In genomic region chr13:58923496-58923895, GRCm38 (mm10) we compare ENCODE assay signal across 18 mouse cellular contexts.
DNase-seq lines count a peak whose midpoint lies in the region; ATAC-seq and TF ChIP-seq lines count a peak whose summit lies in the region.
"Had no signal": no experiment of that assay in that cellular context is flagged by ENCODE, and none has a peak within 500 bp of the region (broad histone marks: within the 10 kb centered on the region; RNA-seq: fewer than 3 reads in every experiment).

No protein-coding gene starts in this region.

- no peak overlapping the region for H3K4me3 ChIP-seq in forebrain, embryonic 10.5 days
- H3K4me3 ChIP-seq in forebrain, embryonic 12.5 days (replicated peaks): no peak overlapping the region
- H3K4me3 ChIP-seq in hindbrain, postnatal 0 days (ENCODE audit: low read length): no peak overlapping the region
- no peak overlapping the region for H3K4me3 ChIP-seq in hindbrain, embryonic 11.5 days (ENCODE audit: low read depth, low read length)
- H3K4me3 ChIP-seq in midbrain, embryonic 16.5 days (ENCODE audit: low read depth, low read length): no peak overlapping the region
- no peak overlapping the region for H3K4me3 ChIP-seq in midbrain, postnatal 0 days (ENCODE audit: low read depth, low read length)
- no peak overlapping the region for H3K4me3 ChIP-seq in brown adipose tissue, adult 24 weeks (ENCODE audit: insufficient read depth, low read depth, low read length)
- H3K4me3 ChIP-seq: embryonic facial prominence, embryonic 15.5 days; erythroblast, embryonic 14.5 days; heart, embryonic 13.5 days; hindbrain, embryonic 12.5 days had no signal

- ATAC-seq in forebrain, embryonic 12.5 days (ENCODE audit: low FRiP score): no peak
- no peak for ATAC-seq in hindbrain, postnatal 0 days
- no peak for ATAC-seq in hindbrain, embryonic 11.5 days (ENCODE audit: low FRiP score)
- no peak for ATAC-seq in midbrain, embryonic 16.5 days
- ATAC-seq in midbrain, postnatal 0 days (ENCODE audit: low FRiP score): no peak
- ATAC-seq: hindbrain, embryonic 16.5 days had no signal

- H3K36me3 ChIP-seq in forebrain, embryonic 10.5 days (replicated peaks): no peaks in the 10 kb centered on the region
- H3K36me3 ChIP-seq in forebrain, embryonic 12.5 days (replicated peaks): no peaks in the 10 kb centered on the region
- no peaks in the 10 kb centered on the region for H3K36me3 ChIP-seq in hindbrain, postnatal 0 days (ENCODE audit: insufficient read depth, low read length)
- H3K36me3 ChIP-seq in hindbrain, embryonic 11.5 days (ENCODE audit: control insufficient read depth, insufficient read depth, low read length): no peaks in the 10 kb centered on the region
- no peaks in the 10 kb centered on the region for H3K36me3 ChIP-seq in midbrain, embryonic 16.5 days (ENCODE audit: control insufficient read depth, insufficient read depth, low read length)
- peaks cover 3% of the 10 kb centered on the region; the same call in 1 of the 2 replicates for H3K36me3 ChIP-seq in midbrain, postnatal 0 days (ENCODE audit: insufficient read depth, low read length)
- H3K36me3 ChIP-seq: embryonic facial prominence, embryonic 15.5 days; heart, embryonic 13.5 days; hindbrain, embryonic 12.5 days had no signal

- TF ChIP-seq CTCF in hindbrain, postnatal 0 days (IDR thresholded peaks at IDR 0.05; ENCODE audit: low read depth): no peak
- TF ChIP-seq CTCF in midbrain, postnatal 0 days (IDR thresholded peaks at IDR 0.05): no peak

- no peak for DNase-seq in forebrain, embryonic 10.5 days (ENCODE audit: extremely low spot score, low spot score)
- no peak for DNase-seq in hindbrain, postnatal 0 days (ENCODE audit: low spot score)
- no peak for DNase-seq in hindbrain, embryonic 11.5 days (ENCODE audit: low spot score)
- no peak for DNase-seq in midbrain, postnatal 0 days (ENCODE audit: low spot score)
- no peak for DNase-seq in right cerebral cortex, adult 18-20 months
- DNase-seq: cerebellum, adult 18-20 months; cerebellum, postnatal 10 days; embryo, embryonic 11 days; gastrocnemius, postnatal 14 days; heart, postnatal 36 days had no signal

- no peaks in the 10 kb centered on the region for H3K9me3 ChIP-seq in forebrain, embryonic 10.5 days
- no peaks in the 10 kb centered on the region for H3K9me3 ChIP-seq in forebrain, embryonic 12.5 days
- H3K9me3 ChIP-seq in hindbrain, postnatal 0 days (ENCODE audit: low read length): no peaks in the 10 kb centered on the region
- no peaks in the 10 kb centered on the region for H3K9me3 ChIP-seq in hindbrain, embryonic 11.5 days (ENCODE audit: control insufficient read depth, low read length)
- H3K9me3 ChIP-seq in midbrain, embryonic 16.5 days (replicated peaks; ENCODE audit: control insufficient read depth, low read length, poor library complexity, severe bottlenecking): no peaks in the 10 kb centered on the region
- no peaks in the 10 kb centered on the region for H3K9me3 ChIP-seq in midbrain, postnatal 0 days (ENCODE audit: low read length)
- H3K9me3 ChIP-seq: embryonic facial prominence, embryonic 15.5 days; heart, embryonic 13.5 days; hindbrain, embryonic 12.5 days had no signal

- H3K9ac ChIP-seq in forebrain, embryonic 12.5 days: no peak overlapping the region
- H3K9ac ChIP-seq in hindbrain, postnatal 0 days (replicated peaks; ENCODE audit: low read length): no peak overlapping the region
- no peak overlapping the region for H3K9ac ChIP-seq in hindbrain, embryonic 11.5 days (ENCODE audit: low read depth, low read length)
- H3K9ac ChIP-seq in midbrain, embryonic 16.5 days (ENCODE audit: low read depth, low read length): no peak overlapping the region
- no peak overlapping the region for H3K9ac ChIP-seq in midbrain, postnatal 0 days (replicated peaks; ENCODE audit: low read length, poor library complexity, severe bottlenecking)
- H3K9ac ChIP-seq: embryonic facial prominence, embryonic 15.5 days; heart, embryonic 13.5 days; hindbrain, embryonic 12.5 days had no signal

- H3K27ac ChIP-seq in forebrain, embryonic 10.5 days: peak overlapping the region; percentile 15
- H3K27ac ChIP-seq in forebrain, embryonic 12.5 days: no peak overlapping the region
- peak overlapping the region; percentile 18; the same call in 1 of the 2 replicates for H3K27ac ChIP-seq in hindbrain, postnatal 0 days
- no peak overlapping the region for H3K27ac ChIP-seq in hindbrain, embryonic 11.5 days (ENCODE audit: low read depth, low read length)
- H3K27ac ChIP-seq in midbrain, embryonic 16.5 days (ENCODE audit: low read length): peak overlapping the region; percentile 4; the same call in 1 of the 2 replicates
- H3K27ac ChIP-seq in midbrain, postnatal 0 days (ENCODE audit: low read depth, low read length): no peak overlapping the region
- peak overlapping the region; percentile 27; the same call in 1 of the 2 replicates for H3K27ac ChIP-seq in brown adipose tissue, adult 24 weeks (replicated peaks; ENCODE audit: low read depth, low read length)
- H3K27ac ChIP-seq: embryonic facial prominence, embryonic 15.5 days; heart, embryonic 13.5 days; hindbrain, embryonic 12.5 days had no signal

- H3K4me2 ChIP-seq in forebrain, embryonic 12.5 days: no peak overlapping the region
- no peak overlapping the region for H3K4me2 ChIP-seq in hindbrain, postnatal 0 days (ENCODE audit: low read depth, low read length)
- no peak overlapping the region for H3K4me2 ChIP-seq in hindbrain, embryonic 11.5 days (replicated peaks; ENCODE audit: low read depth, low read length)
- H3K4me2 ChIP-seq in midbrain, embryonic 16.5 days (ENCODE audit: low read length): no peak overlapping the region
- no peak overlapping the region for H3K4me2 ChIP-seq in midbrain, postnatal 0 days (ENCODE audit: low read depth, low read length, poor library complexity, severe bottlenecking)
- H3K4me2 ChIP-seq: embryonic facial prominence, embryonic 15.5 days; heart, embryonic 13.5 days; hindbrain, embryonic 12.5 days had no signal

- H3K4me1 ChIP-seq in forebrain, embryonic 10.5 days: peaks cover 37% of the 10 kb centered on the region
- peaks cover 20% of the 10 kb centered on the region for H3K4me1 ChIP-seq in forebrain, embryonic 12.5 days
- no peaks in the 10 kb centered on the region; the same call in none of the 2 replicates for H3K4me1 ChIP-seq in hindbrain, postnatal 0 days (ENCODE audit: insufficient read depth, low read length)
- H3K4me1 ChIP-seq in hindbrain, embryonic 11.5 days (replicated peaks; ENCODE audit: control insufficient read depth, insufficient read depth, low read length): no peaks in the 10 kb centered on the region
- peaks cover 2% of the 10 kb centered on the region; the same call in 1 of the 2 replicates for H3K4me1 ChIP-seq in midbrain, embryonic 16.5 days (ENCODE audit: control insufficient read depth, insufficient read depth, low read length)
- H3K4me1 ChIP-seq in midbrain, postnatal 0 days (ENCODE audit: insufficient read depth, low read length): 0 out of 2 replicates have a peak, but pooled peaks cover 3% of the 10 kb centered on the region
- peaks cover 8% of the 10 kb centered on the region for H3K4me1 ChIP-seq in brown adipose tissue, adult 24 weeks (ENCODE audit: control insufficient read depth, insufficient read depth, insufficient read length, low read length)
- H3K4me1 ChIP-seq: embryonic facial prominence, embryonic 15.5 days; heart, embryonic 13.5 days had no signal

- 88% methylated on average over 7 of the region's 7 CpGs for WGBS in forebrain, embryonic 10.5 days
- 82% methylated on average over 7 of the region's 7 CpGs for WGBS in forebrain, embryonic 12.5 days
- WGBS in hindbrain, postnatal 0 days: 83% methylated on average over 7 of the region's 7 CpGs
- WGBS in hindbrain, embryonic 11.5 days: 87% methylated on average over 7 of the region's 7 CpGs
- 85% methylated on average over 7 of the region's 7 CpGs for WGBS in midbrain, embryonic 16.5 days
- WGBS in midbrain, postnatal 0 days: 82% methylated on average over 7 of the region's 7 CpGs

- no peaks in the 10 kb centered on the region for H3K27me3 ChIP-seq in forebrain, embryonic 10.5 days (ENCODE audit: poor library complexity, severe bottlenecking)
- no peaks in the 10 kb centered on the region for H3K27me3 ChIP-seq in forebrain, embryonic 12.5 days
- no peaks in the 10 kb centered on the region for H3K27me3 ChIP-seq in hindbrain, postnatal 0 days (ENCODE audit: insufficient read depth, low read length)
- no peaks in the 10 kb centered on the region for H3K27me3 ChIP-seq in hindbrain, embryonic 11.5 days (ENCODE audit: control insufficient read depth, insufficient read depth, low read length)
- no peaks in the 10 kb centered on the region for H3K27me3 ChIP-seq in midbrain, embryonic 16.5 days (ENCODE audit: control insufficient read depth, insufficient read depth, low read depth, low read length)
- H3K27me3 ChIP-seq in midbrain, postnatal 0 days (ENCODE audit: insufficient read depth, low read length): no peaks in the 10 kb centered on the region
- H3K27me3 ChIP-seq: embryonic facial prominence, embryonic 15.5 days; heart, embryonic 13.5 days; hindbrain, embryonic 12.5 days had no signal

Comparison
In these comparisons a context has a peak if more than half of its experiments do, and no peak if none do; other contexts are left out.
1. H3K27ac ChIP-seq: peak in forebrain, embryonic 10.5 days (single experiment), hindbrain, postnatal 0 days (single experiment), midbrain, embryonic 16.5 days (single experiment) and brown adipose tissue, adult 24 weeks (single experiment); none in forebrain, embryonic 12.5 days (single experiment), hindbrain, embryonic 11.5 days (single experiment) and midbrain, postnatal 0 days (single experiment).